Mouse (Mus musculus) midbrain, embryonic 13.5 days (tissue): ENCODE results near the gene Wwox. TPM values are rescaled to one million over a fixed set of nuclear protein-coding genes. Genes with fewer than 3 reads are reported as not detected.

Source experiments
- ATAC-seq: fragments of 200-750 bp; cut with Nextera tagmentation; 2 replicates; pipeline ENCODE4 v1.8.0; 2017; ENCODE audit warnings: mild to moderate bottlenecking, moderate TSS enrichment, moderate library complexity
- H3K27ac ChIP-seq: fragments of 300-500 bp; sonication (generic); 2 replicates; pipeline ENCODE4 v1.5.1; 2015; ENCODE audit warnings: inconsistent platforms, mild to moderate bottlenecking, moderate library complexity
- H3K27me3 ChIP-seq: fragments of 300-500 bp; sonication (generic); 2 replicates; pipeline ENCODE4 v1.6.1; 2015; ENCODE audit warnings: mild to moderate bottlenecking, inconsistent platforms
- H3K36me3 ChIP-seq: fragments of 300-500 bp; sonication (generic); 2 replicates; pipeline ENCODE4 v1.6.1; 2015; ENCODE audit warnings: mild to moderate bottlenecking, inconsistent platforms
- H3K4me1 ChIP-seq: fragments of 300-500 bp; sonication (generic); replicated peaks from 2 replicates; pipeline ENCODE4 v1.6.1; 2015; ENCODE audit warnings: inconsistent platforms
- H3K4me2 ChIP-seq: fragments of 300-500 bp; sonication (generic); replicated peaks from 2 replicates; pipeline ENCODE4 v1.6.1; 2015; ENCODE audit warnings: moderate library complexity, mild to moderate bottlenecking, inconsistent platforms
- H3K4me3 ChIP-seq: fragments of 300-500 bp; sonication (generic); replicated peaks from 2 replicates; pipeline ENCODE4 v1.5.1; 2015; ENCODE audit warnings: mild to moderate bottlenecking, inconsistent platforms
- H3K9ac ChIP-seq: fragments of 300-500 bp; sonication (generic); replicated peaks from 2 replicates; pipeline ENCODE4 v1.6.1; 2015; ENCODE audit warnings: mild to moderate bottlenecking, inconsistent platforms
- H3K9me3 ChIP-seq: fragments of 300-500 bp; sonication (generic); 2 replicates; pipeline ENCODE4 v1.6.1; 2016; ENCODE audit warnings: mild to moderate bottlenecking, inconsistent platforms
- WGBS: fragments of 180-500 bp; shearing (Covaris S2); methylation state at CpG from one replicate; pipeline ENCODE4 v1.1.7; 2015; 5-methylcytosine and 5-hydroxymethylcytosine counted together
- polyA plus RNA-seq: library from polyadenylated mRNA; unstranded; fragments of >200 nt; fragmentation: Nextera tagmentation; extraction: Ambion mirVana; gene quantifications from 2 replicates; pipeline ENCODE4 v1.2.1, GENCODE M21; 2015

Gene Wwox
- polyA plus RNA-seq, 1 experiment from 2014 or later = 12.4 TPM

GRCm38 (mm10) chr8:114885026-114885592 is 445.7 kb downstream of the Wwox start:
- ATAC-seq = no peak
- H3K4me2 ChIP-seq = peak overlapping the region; percentile 25
- H3K36me3 ChIP-seq = no peaks in the 10 kb centered on the region
- peaks cover 12% of the 10 kb centered on the region for H3K27me3 ChIP-seq
- WGBS = 21% methylated on average over 18 of the region's 18 CpGs
- no peak overlapping the region for H3K4me3 ChIP-seq
- peaks cover 20% of the 10 kb centered on the region for H3K4me1 ChIP-seq
- H3K9me3 ChIP-seq = no peaks in the 10 kb centered on the region
- no peak overlapping the region for H3K27ac ChIP-seq
- no peak overlapping the region for H3K9ac ChIP-seq

GRCm38 (mm10) chr8:114888388-114888787 is 448.9 kb downstream of the Wwox start:
- Histone ChIP-seq H3K9me3 (no peaks in the 10 kb centered on the region), H3K9ac (no peak overlapping the region), H3K4me1 (peaks cover 31% of the 10 kb centered on the region), H3K27ac (no peak overlapping the region), H3K4me3 (no peak overlapping the region), H3K36me3 (no peaks in the 10 kb centered on the region), H3K4me2 (no peak overlapping the region), H3K27me3 (peaks cover 12% of the 10 kb centered on the region)
- no peak for ATAC-seq
- 93% methylated on average over 3 of the region's 3 CpGs for WGBS

GRCm38 (mm10) chr8:114889578-114890374 is 450.3 kb downstream of the Wwox start:
- WGBS = 56% methylated on average over 16 of the region's 16 CpGs
- Histone ChIP-seq H3K27ac (peak overlapping the region; percentile 25; the same call in 1 of the 2 replicates), H3K36me3 (no peaks in the 10 kb centered on the region), H3K4me2 (0 out of 2 replicates have a peak overlapping the region, but pooled peaks have one; percentile 15), H3K9me3 (no peaks in the 10 kb centered on the region), H3K4me3 (no peak overlapping the region), H3K9ac (no peak overlapping the region), H3K27me3 (0 out of 2 replicates have a peak, but pooled peaks cover 4% of the 10 kb centered on the region), H3K4me1 (peaks cover 28% of the 10 kb centered on the region)
- peak; percentile 55 for ATAC-seq

GRCm38 (mm10) chr8:114890478-114890877 is 451.0 kb downstream of the Wwox start:
- H3K9me3 ChIP-seq = no peaks in the 10 kb centered on the region
- ATAC-seq = 0 out of 2 replicates have a peak, but pooled peaks have one; percentile 18
- H3K4me3 ChIP-seq = no peak overlapping the region
- H3K27ac ChIP-seq = 0 out of 2 replicates have a peak overlapping the region, but pooled peaks have one; percentile 25
- WGBS = 61% methylated on average over 5 of the region's 5 CpGs
- no peak overlapping the region for H3K9ac ChIP-seq
- peaks cover 21% of the 10 kb centered on the region for H3K4me1 ChIP-seq
- H3K27me3 ChIP-seq = 0 out of 2 replicates have a peak, but pooled peaks cover 4% of the 10 kb centered on the region
- H3K36me3 ChIP-seq = no peaks in the 10 kb centered on the region
- no peak overlapping the region for H3K4me2 ChIP-seq

GRCm38 (mm10) chr8:114891252-114891651 is 451.8 kb downstream of the Wwox start:
- 52% methylated on average over 4 of the region's 4 CpGs for WGBS
- 0 out of 2 replicates have a peak, but pooled peaks cover 4% of the 10 kb centered on the region for H3K27me3 ChIP-seq
- peaks cover 21% of the 10 kb centered on the region for H3K4me1 ChIP-seq
- no peak overlapping the region for H3K9ac ChIP-seq
- H3K9me3 ChIP-seq = no peaks in the 10 kb centered on the region
- no peak overlapping the region for H3K4me2 ChIP-seq
- no peak overlapping the region for H3K27ac ChIP-seq
- no peaks in the 10 kb centered on the region for H3K36me3 ChIP-seq
- ATAC-seq = no peak
- no peak overlapping the region for H3K4me3 ChIP-seq

- no peak for ATAC-seq
- Histone ChIP-seq H3K4me3 (no peak overlapping the region), H3K4me2 (no peak overlapping the region), H3K9me3 (no peaks in the 10 kb centered on the region), H3K36me3 (no peaks in the 10 kb centered on the region), H3K4me1 (peaks cover 16% of the 10 kb centered on the region), H3K27me3 (peaks cover 21% of the 10 kb centered on the region; the same call in 1 of the 2 replicates), H3K27ac (no peak overlapping the region), H3K9ac (no peak overlapping the region)
- WGBS = 83% methylated on average over 8 of the region's 8 CpGs
Observed at GRCm38 (mm10) chr8:114897432-114897831, 458.0 kb downstream of the Wwox start.

- no peak overlapping the region for H3K4me3 ChIP-seq
- no peak overlapping the region for H3K27ac ChIP-seq
- 6% methylated on average over 12 of the region's 12 CpGs for WGBS
- H3K4me1 ChIP-seq = peaks cover 16% of the 10 kb centered on the region
- H3K27me3 ChIP-seq = peaks cover 22% of the 10 kb centered on the region; the same call in 1 of the 2 replicates
- H3K9me3 ChIP-seq = no peaks in the 10 kb centered on the region
- 0 out of 2 replicates have a peak overlapping the region, but pooled peaks have one; percentile 9 for H3K4me2 ChIP-seq
- H3K36me3 ChIP-seq = no peaks in the 10 kb centered on the region
- 0 out of 2 replicates have a peak, but pooled peaks have one; percentile 56 for ATAC-seq
- H3K9ac ChIP-seq = no peak overlapping the region
Observed at GRCm38 (mm10) chr8:114899157-114899556, 459.7 kb downstream of the Wwox start.

GRCm38 (mm10) chr8:114902584-114902983 is 463.1 kb downstream of the Wwox start:
- H3K36me3 ChIP-seq = no peaks in the 10 kb centered on the region
- peaks cover 22% of the 10 kb centered on the region for H3K4me1 ChIP-seq
- H3K4me2 ChIP-seq = no peak overlapping the region
- H3K27me3 ChIP-seq = peaks cover 19% of the 10 kb centered on the region; the same call in 1 of the 2 replicates
- 0 out of 2 replicates have a peak, but pooled peaks cover 4% of the 10 kb centered on the region for H3K9me3 ChIP-seq
- no peak overlapping the region for H3K9ac ChIP-seq
- no peak overlapping the region for H3K27ac ChIP-seq
- no peak for ATAC-seq
- no peak overlapping the region for H3K4me3 ChIP-seq
- 77% methylated on average over 5 of the region's 5 CpGs for WGBS

- Histone ChIP-seq H3K9me3 (0 out of 2 replicates have a peak, but pooled peaks cover 4% of the 10 kb centered on the region), H3K4me3 (no peak overlapping the region), H3K4me2 (no peak overlapping the region), H3K9ac (no peak overlapping the region), H3K36me3 (no peaks in the 10 kb centered on the region), H3K27ac (no peak overlapping the region), H3K27me3 (peaks cover 11% of the 10 kb centered on the region), H3K4me1 (peaks cover 29% of the 10 kb centered on the region)
- no peak for ATAC-seq
- 78% methylated on average over 8 of the region's 8 CpGs for whole genome bisulfite sequencing
Observed at GRCm38 (mm10) chr8:114908086-114908485, 468.6 kb downstream of the Wwox start.

- Histone ChIP-seq H3K27ac (no peak overlapping the region), H3K4me3 (no peak overlapping the region), H3K36me3 (no peaks in the 10 kb centered on the region), H3K9me3 (0 out of 2 replicates have a peak, but pooled peaks cover 4% of the 10 kb centered on the region), H3K4me2 (no peak overlapping the region), H3K4me1 (peaks cover 29% of the 10 kb centered on the region), H3K27me3 (peaks cover 16% of the 10 kb centered on the region), H3K9ac (no peak overlapping the region)
- no peak for ATAC-seq
- WGBS = 92% methylated on average over 7 of the region's 7 CpGs
Observed at GRCm38 (mm10) chr8:114908589-114908988, 469.1 kb downstream of the Wwox start.

GRCm38 (mm10) chr8:114909146-114909545 is 469.7 kb downstream of the Wwox start:
- Histone ChIP-seq H3K4me2 (no peak overlapping the region), H3K27me3 (peaks cover 19% of the 10 kb centered on the region), H3K4me3 (no peak overlapping the region), H3K4me1 (peaks cover 29% of the 10 kb centered on the region), H3K9me3 (0 out of 2 replicates have a peak, but pooled peaks cover 4% of the 10 kb centered on the region), H3K36me3 (no peaks in the 10 kb centered on the region), H3K27ac (no peak overlapping the region), H3K9ac (no peak overlapping the region)
- ATAC-seq = no peak
- 53% methylated on average over 9 of the region's 9 CpGs for WGBS
